ENCODE assay signal across 27 mouse cellular contexts in genomic region chr2:3244251-3244650, GRCm38 (mm10). TPM values are rescaled to one million over a fixed set of nuclear protein-coding genes. Genes with fewer than 3 reads are reported as not detected.
DNase-seq lines count a peak whose midpoint lies in the region; ATAC-seq lines count a peak whose summit lies in the region.
"Had no signal": no experiment of that assay in that cellular context is flagged by ENCODE, and none has a peak within 500 bp of the region (broad histone marks: within the 10 kb centered on the region; RNA-seq: fewer than 3 reads in every experiment).

No protein-coding gene starts in this region.

- no peak overlapping the region for H3K4me3 ChIP-seq in embryonic facial prominence, embryonic 14.5 days (ENCODE audit: low read depth, low read length)
- H3K4me3 ChIP-seq in embryonic facial prominence, embryonic 10.5 days: no peak overlapping the region
- no peak overlapping the region for H3K4me3 ChIP-seq in kidney, embryonic 15.5 days (replicated peaks)
- H3K4me3 ChIP-seq: embryonic facial prominence, embryonic 12.5 days; embryonic facial prominence, embryonic 15.5 days; erythroblast, embryonic 14.5 days; forebrain, embryonic 10.5 days; forebrain, embryonic 12.5 days had no signal

- WGBS in embryonic facial prominence, embryonic 14.5 days: 39% methylated on average over 3 of the region's 3 CpGs
- WGBS in embryonic facial prominence, embryonic 10.5 days: 80% methylated on average over 3 of the region's 3 CpGs
- 61% methylated on average over 3 of the region's 3 CpGs for WGBS in kidney, embryonic 15.5 days

- H3K27ac ChIP-seq in embryonic facial prominence, embryonic 14.5 days (replicated peaks; ENCODE audit: low read depth, low read length): no peak overlapping the region
- H3K27ac ChIP-seq in embryonic facial prominence, embryonic 10.5 days (replicated peaks): no peak overlapping the region
- H3K27ac ChIP-seq in kidney, embryonic 15.5 days: no peak overlapping the region
- H3K27ac ChIP-seq: embryonic facial prominence, embryonic 12.5 days; embryonic facial prominence, embryonic 15.5 days; forebrain, embryonic 10.5 days; forebrain, embryonic 12.5 days had no signal

- ATAC-seq in embryonic facial prominence, embryonic 14.5 days (ENCODE audit: low read depth): 0 out of 2 replicates have a peak, but pooled peaks have one; percentile 33
- no peak for ATAC-seq in kidney, embryonic 15.5 days (replicated peaks; ENCODE audit: low FRiP score)
- ATAC-seq: CD4-positive, CD25-positive, alpha-beta regulatory T cell, adult 4 months; forebrain, embryonic 14.5 days; forebrain, embryonic 16.5 days had no signal

- peak; percentile 9 for DNase-seq in embryonic facial prominence, embryonic 14.5 days (ENCODE audit: low spot score)
- DNase-seq in embryonic facial prominence, embryonic 10.5 days (ENCODE audit: low spot score): no peak
- DNase-seq in 3T3-L1 (ENCODE audit: low read depth, low spot score) (peak; percentile 44), MN1 (ENCODE audit: low spot score) (peak; percentile 11), NIH3T3 (ENCODE audit: low read depth) (peak; percentile 54)
- no peak for DNase-seq in ovary, postnatal 10 days (ENCODE audit: low spot score)
- DNase-seq: adrenal gland, adult 8-10 months; adrenal gland, postnatal 25 days; B cell, adult 2 months; cerebellum, adult 11 months; cerebellum, adult 18-20 months; cerebellum, adult 8-10 months; cerebellum, adult 9-11 months; cerebellum, postnatal 14 days; cerebellum, postnatal 36 days; embryo, embryonic 11 days had no signal

- H3K4me2 ChIP-seq in embryonic facial prominence, embryonic 14.5 days (ENCODE audit: low read depth, low read length): no peak overlapping the region
- H3K4me2 ChIP-seq in kidney, embryonic 15.5 days: no peak overlapping the region
- H3K4me2 ChIP-seq: embryonic facial prominence, embryonic 12.5 days; embryonic facial prominence, embryonic 15.5 days; forebrain, embryonic 12.5 days had no signal

- H3K4me1 ChIP-seq in embryonic facial prominence, embryonic 14.5 days (ENCODE audit: control insufficient read depth, insufficient read depth, low read length): no peaks in the 10 kb centered on the region; the same call in 1 of the 2 replicates
- H3K4me1 ChIP-seq in embryonic facial prominence, embryonic 10.5 days: no peaks in the 10 kb centered on the region
- no peaks in the 10 kb centered on the region for H3K4me1 ChIP-seq in kidney, embryonic 15.5 days
- H3K4me1 ChIP-seq: embryonic facial prominence, embryonic 12.5 days; embryonic facial prominence, embryonic 15.5 days; forebrain, embryonic 10.5 days; forebrain, embryonic 12.5 days had no signal

- no peaks in the 10 kb centered on the region for H3K27me3 ChIP-seq in embryonic facial prominence, embryonic 14.5 days (replicated peaks; ENCODE audit: control insufficient read depth, insufficient read depth, low read length)
- no peaks in the 10 kb centered on the region for H3K27me3 ChIP-seq in embryonic facial prominence, embryonic 10.5 days (replicated peaks; ENCODE audit: low read depth, poor library complexity, severe bottlenecking)
- H3K27me3 ChIP-seq in kidney, embryonic 15.5 days: no peaks in the 10 kb centered on the region
- H3K27me3 ChIP-seq: CH12.LX; embryonic facial prominence, embryonic 12.5 days; embryonic facial prominence, embryonic 15.5 days; forebrain, embryonic 12.5 days had no signal

- H3K9ac ChIP-seq in embryonic facial prominence, embryonic 14.5 days (ENCODE audit: low read depth, low read length): no peak overlapping the region
- no peak overlapping the region for H3K9ac ChIP-seq in kidney, embryonic 15.5 days
- H3K9ac ChIP-seq: embryonic facial prominence, embryonic 12.5 days; embryonic facial prominence, embryonic 15.5 days; forebrain, embryonic 12.5 days had no signal

- H3K36me3 ChIP-seq in embryonic facial prominence, embryonic 14.5 days (ENCODE audit: control insufficient read depth, insufficient read depth, low read length): no peaks in the 10 kb centered on the region
- H3K36me3 ChIP-seq in embryonic facial prominence, embryonic 10.5 days (replicated peaks): no peaks in the 10 kb centered on the region
- H3K36me3 ChIP-seq in kidney, embryonic 15.5 days: no peaks in the 10 kb centered on the region
- H3K36me3 ChIP-seq: embryonic facial prominence, embryonic 12.5 days; embryonic facial prominence, embryonic 15.5 days; forebrain, embryonic 10.5 days; forebrain, embryonic 12.5 days; G1E had no signal

- no peaks in the 10 kb centered on the region for H3K9me3 ChIP-seq in embryonic facial prominence, embryonic 14.5 days (ENCODE audit: control insufficient read depth, low read length)
- no peaks in the 10 kb centered on the region for H3K9me3 ChIP-seq in embryonic facial prominence, embryonic 10.5 days
- H3K9me3 ChIP-seq in kidney, embryonic 15.5 days (replicated peaks): no peaks in the 10 kb centered on the region
- H3K9me3 ChIP-seq: embryonic facial prominence, embryonic 12.5 days; embryonic facial prominence, embryonic 15.5 days; forebrain, embryonic 10.5 days; forebrain, embryonic 12.5 days; G1E had no signal

RNA-seq across cellular contexts. Expression of gene Nmt2, which starts 39.8 kb away (rescaled TPM):
- polyA plus RNA-seq in embryonic facial prominence, embryonic 14.5 days (2014; fragmentation: Nextera tagmentation; extraction: Ambion mirVana): 34.2 and 37.3 TPM in 2 replicates
- polyA plus RNA-seq in embryonic facial prominence, embryonic 10.5 days (2016; fragmentation: Nextera tagmentation; extraction: Ambion mirVana): 50.3 and 50.8 TPM in 2 replicates
- 44.6 and 45.8 TPM in 2 replicates for polyA plus RNA-seq in kidney, embryonic 15.5 days (2015; fragmentation: Nextera tagmentation; extraction: Ambion mirVana)

Comparison
In these comparisons a context has a peak if more than half of its experiments do, and no peak if none do; other contexts are left out.
1. DNase-seq: peak in embryonic facial prominence, embryonic 14.5 days (single experiment), 3T3-L1 (single experiment), MN1 (single experiment) and NIH3T3 (single experiment); none in embryonic facial prominence, embryonic 10.5 days (single experiment) and ovary, postnatal 10 days (single experiment).